Mouse (Mus musculus): ENCODE results near the gene Bicc1. TPM values are rescaled to one million over a fixed set of nuclear protein-coding genes. Genes with fewer than 3 reads are reported as not detected.
"Not testable (repeated sequence)": the region's sequence is repeated elsewhere in the genome, so short reads cannot be mapped to it uniquely, and the experiment has no call there.

Gene Bicc1
- polyA plus RNA-seq, 2 experiments, result 1.7 to 1.8 TPM

DNA sequence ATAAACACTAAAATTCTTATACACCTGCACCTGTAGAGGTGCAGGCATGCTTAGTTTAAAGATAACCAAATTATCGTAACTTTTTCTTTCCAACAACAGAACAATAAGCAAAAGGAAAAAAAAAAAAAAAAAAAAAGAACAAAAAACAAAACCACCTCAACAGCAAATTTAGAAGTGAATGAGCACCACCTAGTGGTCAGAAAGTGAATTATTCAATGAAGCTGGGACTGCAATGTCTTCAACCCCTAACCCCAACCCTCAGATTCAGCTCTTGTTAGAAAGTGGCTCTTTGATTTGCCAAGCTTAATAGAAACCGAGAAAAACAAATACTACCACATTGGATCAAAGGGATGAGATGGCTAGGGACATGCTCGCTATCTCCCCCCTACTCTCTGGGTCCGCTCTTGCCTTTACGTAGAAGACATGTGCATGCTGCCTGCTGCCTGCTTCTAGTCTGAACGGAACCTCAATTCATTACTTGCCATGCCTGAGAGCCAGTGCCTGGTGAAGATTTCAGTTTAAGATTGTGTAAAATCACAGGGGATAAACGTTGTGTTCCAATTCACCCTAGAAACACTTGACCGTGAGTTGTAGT is 195.8 kb downstream of the Bicc1 start:
- DNase-seq (ENCODE audit: low read depth in 3 of 3, low spot score in 3 of 3), result peak in 1 of 3 experiments; percentile 0
- ATAC-seq (ENCODE audit: insufficient read depth), result no peak
- peak; percentile 56 for TF ChIP-seq CTCF (IDR thresholded peaks at IDR 0.05; ENCODE audit: low read depth)
- TF ChIP-seq EP300 (IDR thresholded peaks at IDR 0.05; ENCODE audit: low read depth), result no peak
- Histone ChIP-seq H3K4me2 (ENCODE audit: low read depth) (no peak overlapping the region), H3K9me3 (ENCODE audit: control insufficient read depth, low read length) (no peaks in the 10 kb centered on the region), H3K4me3 (ENCODE audit: insufficient read depth in 1 of 2, low read depth in 2 of 2, low read length in 2 of 2) (no peak overlapping the region), H3K27ac (no peak overlapping the region), H3K27me3 (ENCODE audit: control insufficient read depth, insufficient read depth, low read length) (no peaks in the 10 kb centered on the region), H3K36me3 (replicated peaks; ENCODE audit: control insufficient read depth, insufficient read depth, low read depth) (no peaks in the 10 kb centered on the region), H3K4me1 (replicated peaks; ENCODE audit: control insufficient read depth in 2 of 2, insufficient read depth in 2 of 2, low read length in 1 of 2) (no peaks in the 10 kb centered on the region), H3K9ac (replicated peaks) (no peak overlapping the region)
- WGBS (ENCODE audit: insufficient replicate concordance), result 49% methylated on average over 8 of the region's 8 CpGs

DNA sequence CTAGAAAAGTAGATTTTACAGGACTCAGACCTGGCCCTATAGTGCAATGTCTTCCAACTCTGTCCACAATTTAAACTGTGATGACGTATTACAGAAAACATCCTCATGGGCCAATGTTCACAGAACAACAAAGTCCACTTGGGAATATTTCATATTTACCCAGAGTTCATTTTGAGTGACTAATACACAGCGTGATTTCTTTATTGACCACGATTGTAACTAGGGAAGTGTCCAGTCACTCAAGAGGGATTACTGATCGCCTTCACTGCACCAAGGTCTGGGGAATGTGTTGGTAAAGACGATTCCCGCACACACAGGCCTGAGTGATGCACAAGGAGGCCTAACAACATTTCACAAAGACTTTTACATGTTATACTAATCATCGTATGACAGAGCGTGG is 197.9 kb downstream of the Bicc1 start:
- Histone ChIP-seq H3K9me3 (ENCODE audit: control insufficient read depth, low read length) (no peaks in the 10 kb centered on the region), H3K9ac (replicated peaks) (no peak overlapping the region), H3K27ac (no peak overlapping the region), H3K4me3 (ENCODE audit: insufficient read depth in 1 of 2, low read depth in 2 of 2, low read length in 2 of 2) (no peak overlapping the region), H3K27me3 (ENCODE audit: control insufficient read depth, insufficient read depth, low read length) (no peaks in the 10 kb centered on the region), H3K4me1 (replicated peaks; ENCODE audit: control insufficient read depth in 2 of 2, insufficient read depth in 2 of 2, low read length in 1 of 2) (no peaks in the 10 kb centered on the region), H3K4me2 (ENCODE audit: low read depth) (no peak overlapping the region), H3K36me3 (replicated peaks; ENCODE audit: control insufficient read depth, insufficient read depth, low read depth) (no peaks in the 10 kb centered on the region)
- no peak for ATAC-seq (ENCODE audit: insufficient read depth)
- no peak for TF ChIP-seq CTCF (IDR thresholded peaks at IDR 0.05; ENCODE audit: low read depth)
- TF ChIP-seq EP300 (IDR thresholded peaks at IDR 0.05; ENCODE audit: low read depth), result no peak
- 63% methylated on average over 8 of the region's 8 CpGs for WGBS (ENCODE audit: insufficient replicate concordance)
- DNase-seq (ENCODE audit: low read depth in 3 of 3, low spot score in 3 of 3), result no peak

DNA sequence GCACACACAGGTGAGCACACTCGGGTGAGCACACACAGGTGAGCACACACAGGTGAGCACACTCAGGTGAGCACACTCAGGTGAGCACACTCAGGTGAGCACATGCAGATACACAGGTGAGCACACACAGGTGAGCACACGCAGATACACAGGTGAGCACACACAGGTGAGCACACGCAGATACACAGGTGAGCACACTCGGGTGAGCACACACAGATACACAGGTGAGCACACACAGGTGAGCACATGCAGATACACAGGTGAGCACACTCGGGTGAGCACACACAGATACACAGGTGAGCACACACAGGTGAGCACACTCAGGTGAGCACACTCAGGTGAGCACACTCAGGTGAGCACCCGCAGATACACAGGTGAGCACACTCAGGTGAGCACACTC is 199.1 kb downstream of the Bicc1 start:
- not testable (repeated sequence) for ATAC-seq (ENCODE audit: insufficient read depth); H3K9me3 ChIP-seq (ENCODE audit: control insufficient read depth, low read length); H3K27ac ChIP-seq; H3K4me1 ChIP-seq (replicated peaks; ENCODE audit: control insufficient read depth in 2 of 2, insufficient read depth in 2 of 2, low read length in 1 of 2); H3K36me3 ChIP-seq (replicated peaks; ENCODE audit: control insufficient read depth, insufficient read depth, low read depth); DNase-seq (ENCODE audit: low read depth in 3 of 3, low spot score in 3 of 3); H3K4me3 ChIP-seq (ENCODE audit: insufficient read depth in 1 of 2, low read depth in 2 of 2, low read length in 2 of 2); H3K9ac ChIP-seq (replicated peaks); H3K4me2 ChIP-seq (ENCODE audit: low read depth); H3K27me3 ChIP-seq (ENCODE audit: control insufficient read depth, insufficient read depth, low read length)
- 76% methylated on average over 6 of the region's 6 CpGs for WGBS (ENCODE audit: insufficient replicate concordance)

DNA sequence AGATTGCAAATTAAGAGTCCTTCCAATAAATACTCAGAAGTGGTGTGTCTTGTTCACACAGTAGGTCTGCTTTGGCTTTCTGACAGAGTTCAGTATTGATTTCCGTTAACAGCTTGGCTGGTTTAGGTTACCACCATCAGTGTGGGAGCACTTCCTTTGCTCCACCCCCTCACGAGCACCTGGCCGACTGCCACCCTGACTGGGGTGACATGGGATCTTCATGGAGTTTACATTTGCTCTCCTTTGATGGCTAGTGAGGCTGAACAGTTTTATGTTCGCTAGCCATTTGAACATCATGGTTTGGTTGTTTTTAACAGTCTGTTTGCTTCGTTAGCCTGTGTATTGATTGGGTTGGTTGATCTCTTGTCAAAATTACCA is 206.7 kb downstream of the Bicc1 start:
- TF ChIP-seq CTCF (IDR thresholded peaks at IDR 0.05; ENCODE audit: low read depth) (no peak), EP300 (IDR thresholded peaks at IDR 0.05; ENCODE audit: low read depth) (no peak)

DNA sequence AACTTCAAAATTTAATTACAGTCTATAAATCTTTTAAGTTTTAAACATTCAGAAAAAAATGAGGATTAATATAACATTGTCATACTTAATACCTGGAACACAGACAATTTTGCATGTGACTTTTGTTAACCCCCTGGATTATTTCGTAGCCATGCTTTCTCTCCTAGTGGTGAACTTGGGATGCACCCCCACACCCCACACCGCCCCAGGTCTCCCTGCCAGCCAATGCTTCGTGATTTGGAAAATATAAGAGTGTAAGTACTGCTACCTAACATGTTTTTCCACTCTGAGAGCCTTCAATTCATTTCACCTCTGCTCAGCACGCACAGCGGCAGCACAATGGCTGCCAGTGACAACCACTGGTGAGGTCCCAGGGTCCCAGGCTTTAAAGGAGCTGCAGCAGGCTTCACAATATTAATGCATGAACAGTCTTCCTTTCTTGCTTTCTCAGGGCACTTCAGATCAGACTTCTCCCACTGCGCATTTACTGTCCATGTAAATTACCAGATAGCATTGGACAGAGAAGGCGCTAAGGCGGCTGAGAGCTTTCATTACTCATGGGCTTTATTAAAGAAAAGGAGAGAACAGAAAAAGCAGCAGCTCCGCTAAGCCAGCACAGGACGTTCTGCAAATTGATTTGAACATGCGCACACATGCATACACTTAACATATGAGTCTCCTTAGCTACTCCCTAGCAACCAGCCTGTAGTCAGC is 207.3 kb downstream of the Bicc1 start:
- TF ChIP-seq EP300 (IDR thresholded peaks at IDR 0.05; ENCODE audit: low read depth) (no peak), CTCF (IDR thresholded peaks at IDR 0.05; ENCODE audit: low read depth) (no peak)
- ATAC-seq (ENCODE audit: insufficient read depth) (no peak), DNase-seq (ENCODE audit: low read depth in 3 of 3, low spot score in 3 of 3) (no peak)
- no peak overlapping the region for H3K4me3 ChIP-seq (ENCODE audit: insufficient read depth in 1 of 2, low read depth in 2 of 2, low read length in 2 of 2)
- no peaks in the 10 kb centered on the region for H3K27me3 ChIP-seq (ENCODE audit: control insufficient read depth, insufficient read depth, low read length)
- no peak overlapping the region for H3K9ac ChIP-seq (replicated peaks)
- no peak overlapping the region for H3K4me2 ChIP-seq (ENCODE audit: low read depth)
- H3K4me1 ChIP-seq (replicated peaks; ENCODE audit: control insufficient read depth in 2 of 2, insufficient read depth in 2 of 2, low read length in 1 of 2), result no peaks in the 10 kb centered on the region
- WGBS (ENCODE audit: insufficient replicate concordance), result 65% methylated on average over 11 of the region's 11 CpGs
- H3K9me3 ChIP-seq (ENCODE audit: control insufficient read depth, low read length), result no peaks in the 10 kb centered on the region
- no peak overlapping the region for H3K27ac ChIP-seq
- H3K36me3 ChIP-seq (replicated peaks; ENCODE audit: control insufficient read depth, insufficient read depth, low read depth), result no peaks in the 10 kb centered on the region

More for the DNA sequence above, 206.7 kb downstream of the Bicc1 start:
- Histone ChIP-seq H3K27ac (no peak overlapping the region), H3K9me3 (ENCODE audit: control insufficient read depth, low read length) (no peaks in the 10 kb centered on the region), H3K4me1 (replicated peaks; ENCODE audit: control insufficient read depth in 2 of 2, insufficient read depth in 2 of 2, low read length in 1 of 2) (no peaks in the 10 kb centered on the region), H3K36me3 (replicated peaks; ENCODE audit: control insufficient read depth, insufficient read depth, low read depth) (no peaks in the 10 kb centered on the region), H3K4me3 (ENCODE audit: insufficient read depth in 1 of 2, low read depth in 2 of 2, low read length in 2 of 2) (no peak overlapping the region), H3K27me3 (ENCODE audit: control insufficient read depth, insufficient read depth, low read length) (no peaks in the 10 kb centered on the region), H3K4me2 (ENCODE audit: low read depth) (no peak overlapping the region), H3K9ac (replicated peaks) (no peak overlapping the region)
- DNase-seq (ENCODE audit: low read depth in 3 of 3, low spot score in 3 of 3) (no peak), ATAC-seq (ENCODE audit: insufficient read depth) (no peak)
- 55% methylated on average over 5 of the region's 5 CpGs for WGBS (ENCODE audit: insufficient replicate concordance)
